Mouse (Mus musculus) frontal cortex, postnatal 25 days (tissue): ENCODE results near the gene 1810009A15Rik.
"Not testable (repeated sequence)": the region's sequence is repeated elsewhere in the genome, so short reads cannot be mapped to it uniquely, and the experiment has no call there.

Source experiments
- DNase-seq, 2 experiments: peaks; one replicate each; pipeline ENCODE4 v3.0.0; 2022; ENCODE audit warnings: low spot score in 2 of 2

1810009A15Rik gene

DNA sequence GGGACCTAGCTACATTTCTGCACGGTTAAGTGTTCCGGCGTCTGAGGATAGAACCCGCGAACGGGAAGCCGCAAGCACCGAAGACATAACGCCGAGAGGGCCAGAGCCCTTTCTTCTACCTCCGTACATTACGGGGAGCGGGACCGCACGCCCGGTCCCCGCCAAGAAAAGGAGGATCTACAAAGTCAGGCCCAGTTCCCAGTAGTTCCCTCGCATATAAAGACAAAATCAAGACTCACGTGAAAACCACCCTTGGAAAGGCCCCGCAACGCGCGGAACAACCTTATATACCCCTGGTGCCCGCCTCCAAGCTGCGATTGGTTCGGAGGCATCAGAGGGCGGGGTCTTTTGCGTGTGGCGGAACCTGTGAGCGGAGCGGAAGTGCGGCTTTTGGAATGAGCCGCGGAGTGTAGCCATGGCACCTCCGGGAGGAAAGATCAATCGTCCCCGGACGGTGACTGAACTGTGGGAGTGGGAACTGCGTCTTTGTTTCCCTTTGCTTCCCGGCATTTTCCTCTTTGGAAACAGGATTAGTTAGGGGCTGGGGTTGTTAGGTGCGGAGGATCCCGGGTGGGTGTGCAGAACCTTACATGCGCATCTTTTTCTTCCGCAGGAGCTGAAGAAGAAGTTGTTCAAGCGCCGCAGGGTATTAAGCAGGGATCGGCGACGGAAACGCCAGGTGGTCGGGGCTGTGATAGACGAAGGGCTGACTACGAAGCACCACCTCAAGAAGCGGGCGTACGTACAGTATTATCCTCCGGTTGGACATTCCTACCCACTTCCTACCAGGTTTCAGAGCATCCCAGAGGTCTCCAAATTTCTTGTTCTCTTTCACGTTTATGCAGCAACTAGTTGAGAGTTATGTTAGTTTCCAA is at the start of gene 1810009A15Rik, which contains the start of gene Gm49416:
TSS of gene 1810009A15Rik (plus strand) at position 343 of the 875 bp plus-strand sequence.
TSS of gene Gm49416 (plus strand) at position 416 of the 875 bp plus-strand sequence.
- peak; percentile 85 to 92 for DNase-seq

DNA sequence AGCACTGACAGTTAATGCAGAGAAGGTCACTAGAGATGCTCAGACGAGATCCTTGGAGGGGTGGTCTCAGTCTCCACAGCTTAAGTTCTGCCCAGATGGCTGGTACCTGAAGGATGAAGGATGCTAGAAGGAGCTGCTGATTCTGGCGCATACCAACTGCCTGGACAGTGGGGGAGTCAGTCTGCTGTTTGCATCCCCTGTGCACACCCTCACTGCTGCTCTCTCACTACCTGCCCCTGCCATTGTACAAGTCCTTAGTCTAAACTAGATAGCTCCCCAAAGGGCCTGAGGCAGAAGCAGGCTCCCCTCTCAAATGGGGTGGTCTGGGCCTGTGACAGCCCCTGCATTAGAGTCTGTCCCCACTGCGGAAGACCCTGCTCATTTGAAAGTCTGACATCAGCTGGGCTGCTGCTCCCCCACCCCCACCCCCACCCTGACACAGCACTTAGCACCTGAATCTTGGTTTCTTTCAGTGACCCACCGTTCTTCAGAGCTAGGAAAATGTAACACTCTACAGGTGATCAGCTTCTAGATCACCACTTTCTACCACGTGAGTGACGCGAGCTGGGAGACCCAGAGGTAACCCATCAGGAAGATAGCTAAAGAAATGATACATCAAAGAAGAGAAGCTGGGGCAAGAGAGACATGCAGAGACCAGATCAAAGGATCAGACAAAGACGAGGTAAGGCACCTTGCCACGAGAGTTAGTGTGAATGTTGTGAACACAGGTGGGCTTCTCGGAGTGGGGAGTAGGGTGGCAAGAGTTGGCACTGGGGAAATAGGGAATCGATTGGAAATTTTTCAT is 49.3 kb upstream of the 1810009A15Rik start, which contains the start of gene Gng3:
TSS of gene Gng3 (minus strand) at position 92 of the 805 bp plus-strand sequence.
- DNase-seq: peak; percentile 81 to 82

DNA sequence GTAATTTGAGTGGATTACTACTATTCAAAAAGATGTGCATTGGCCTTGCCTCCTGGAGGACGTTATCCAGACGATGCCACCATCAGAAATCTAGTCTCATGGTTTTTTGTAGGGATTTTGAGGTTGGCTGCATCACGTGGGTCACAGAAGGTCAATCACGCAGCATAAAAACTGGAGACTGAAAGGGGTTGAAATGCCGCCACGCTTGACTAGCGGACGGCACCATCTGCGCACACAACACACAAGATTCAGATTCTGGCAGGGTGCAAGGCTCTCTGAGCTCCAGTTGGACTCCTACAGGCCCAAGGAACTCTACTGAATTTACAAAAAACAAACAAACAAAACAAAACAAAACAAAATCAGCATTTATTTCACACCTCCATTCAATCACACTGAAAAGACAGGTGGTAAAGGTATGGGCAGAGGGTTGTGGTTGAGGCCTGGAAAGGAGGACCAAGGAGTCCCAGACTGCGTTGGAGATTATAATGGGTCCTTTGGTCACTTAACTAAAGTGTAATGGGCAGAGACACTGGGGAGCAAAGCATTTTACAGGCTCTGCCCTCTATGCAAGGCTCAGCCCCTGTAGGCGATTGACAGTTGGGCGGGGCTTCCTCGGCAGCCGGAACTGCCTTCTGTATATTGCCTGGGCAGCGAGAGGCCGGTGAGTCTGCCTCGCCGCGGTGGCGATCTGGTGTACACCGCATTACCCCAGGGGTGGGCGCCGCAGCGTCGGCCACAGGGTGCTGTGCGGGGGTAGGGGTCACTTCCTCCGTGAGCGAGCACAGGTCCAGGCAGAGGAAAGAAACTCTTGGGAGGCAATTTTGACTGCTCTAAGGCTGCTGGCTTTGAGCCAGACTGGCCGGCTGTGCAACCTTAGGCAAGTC is 48.5 kb upstream of the 1810009A15Rik start:
- no peak for DNase-seq

DNA sequence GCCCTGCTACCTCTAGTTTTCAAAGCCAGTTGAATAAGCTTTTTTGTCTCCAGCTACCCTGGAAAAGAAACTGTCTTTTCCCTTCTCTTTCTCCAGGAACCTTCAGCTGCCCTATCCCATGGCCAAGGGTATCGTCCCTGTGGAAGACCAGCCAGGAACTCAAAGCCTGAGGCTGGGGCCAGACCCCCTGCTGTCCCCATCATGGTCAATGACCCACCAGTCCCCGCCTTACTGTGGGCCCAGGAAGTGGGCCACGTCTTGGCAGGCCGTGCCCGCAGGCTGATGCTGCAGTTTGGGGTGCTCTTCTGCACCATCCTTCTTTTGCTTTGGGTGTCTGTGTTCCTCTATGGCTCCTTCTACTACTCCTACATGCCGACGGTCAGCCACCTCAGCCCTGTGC is 47.6 kb upstream of the 1810009A15Rik start:
- no peak for DNase-seq

DNA sequence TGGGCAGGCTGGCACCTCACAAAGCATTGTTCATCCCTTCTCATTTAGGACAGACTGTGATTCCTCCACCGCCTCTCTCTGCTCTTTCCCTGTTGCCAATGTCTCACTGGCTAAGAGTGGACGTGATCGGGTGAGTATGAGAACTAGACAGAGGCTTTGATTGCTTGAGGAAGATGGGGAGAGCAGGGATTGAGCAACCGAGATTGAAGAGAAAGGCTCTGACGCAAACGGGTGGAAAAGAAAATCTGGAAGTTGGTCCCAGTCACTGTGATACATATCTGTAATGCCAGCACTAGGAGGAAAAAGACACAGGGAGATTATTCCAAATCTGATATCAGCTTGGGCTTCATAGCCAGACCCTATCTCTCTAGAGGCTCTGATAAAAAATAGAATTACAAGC is 45.7 kb upstream of the 1810009A15Rik start:
- no peak for DNase-seq

DNA sequence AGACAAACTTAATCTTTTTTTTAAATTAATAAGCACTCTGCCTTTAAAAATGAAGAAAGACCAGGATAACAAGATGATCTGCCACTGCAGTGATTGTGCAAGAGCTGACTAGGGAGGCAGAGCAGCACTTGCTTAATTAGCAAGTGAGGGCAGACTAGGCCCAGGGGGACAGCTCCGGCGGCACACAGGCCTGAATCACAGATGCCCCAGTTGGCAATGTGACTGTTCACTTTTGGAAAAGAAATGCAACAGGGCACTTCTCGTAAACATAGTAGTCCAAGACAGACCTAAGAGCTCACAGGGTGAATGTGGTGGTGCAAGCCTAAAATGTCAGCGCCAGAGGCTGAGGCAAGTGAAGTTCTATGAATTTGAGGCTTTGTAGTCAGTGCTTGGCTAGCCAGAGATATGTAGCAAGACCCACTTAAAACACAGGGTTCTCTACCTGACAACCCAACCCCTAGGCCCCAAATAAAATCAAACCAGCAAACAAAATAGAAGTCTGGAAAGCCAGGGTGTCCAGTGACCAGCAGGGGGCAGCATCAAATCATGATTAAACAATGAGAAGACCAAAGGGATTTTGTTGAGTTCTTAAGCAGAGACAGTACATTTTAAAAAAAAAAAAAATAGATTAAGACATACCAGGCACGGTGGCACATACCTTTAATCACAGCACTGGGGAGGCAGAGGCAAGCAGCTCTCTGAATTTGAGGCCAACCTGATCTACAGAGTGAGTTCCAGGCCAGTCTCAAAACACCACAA is 44.1 kb upstream of the 1810009A15Rik start:
- DNase-seq: peak; percentile 68 to 81

DNA sequence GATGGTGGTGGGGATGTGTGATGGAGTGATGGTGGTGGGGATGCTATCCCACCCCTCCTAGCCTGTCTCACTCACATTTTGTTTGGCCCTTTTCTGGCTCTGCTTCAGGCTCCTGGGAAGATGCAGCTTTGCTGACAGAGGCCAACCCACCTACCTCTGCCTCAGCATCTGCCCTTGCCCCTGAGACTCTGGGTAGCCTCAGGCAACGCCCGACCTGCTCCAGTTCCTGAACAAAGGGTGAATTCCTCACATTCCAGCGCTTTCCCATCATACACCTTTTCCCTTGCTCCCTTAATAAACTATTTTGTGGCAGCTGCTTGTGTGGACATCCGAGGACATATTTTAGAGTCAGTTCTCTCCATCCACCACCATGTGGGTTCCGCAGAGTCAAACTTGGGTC is 40.3 kb upstream of the 1810009A15Rik start:
- DNase-seq: no peak

DNA sequence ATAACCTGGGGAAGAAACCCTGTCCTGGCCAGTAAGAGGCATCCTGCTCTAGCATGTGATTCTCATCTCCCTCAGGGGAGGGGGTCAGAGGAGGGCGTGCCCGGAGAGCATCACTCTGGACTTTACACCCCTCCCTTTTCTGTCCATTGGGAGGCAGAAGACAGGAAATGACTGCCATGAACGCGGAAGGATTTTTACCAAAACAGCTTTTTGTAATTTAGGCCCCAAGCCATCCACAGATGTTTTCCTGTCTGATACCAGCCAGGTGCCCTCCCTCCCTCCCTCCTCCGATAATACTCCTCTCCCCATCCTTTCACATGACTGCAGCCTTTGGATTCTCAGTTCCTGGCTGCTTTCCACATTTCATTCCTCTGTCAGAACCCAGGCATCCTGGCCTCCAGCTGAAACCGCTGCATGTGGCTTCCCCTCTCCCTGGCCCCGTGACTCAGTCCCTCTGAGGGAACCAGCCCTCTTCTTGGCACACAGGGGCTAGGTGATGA is 38.2 kb upstream of the 1810009A15Rik start, which contains the start of gene Lrrn4cl:
TSS of gene Lrrn4cl (plus strand) at position 367 of the 500 bp plus-strand sequence.
- no peak for DNase-seq

DNA sequence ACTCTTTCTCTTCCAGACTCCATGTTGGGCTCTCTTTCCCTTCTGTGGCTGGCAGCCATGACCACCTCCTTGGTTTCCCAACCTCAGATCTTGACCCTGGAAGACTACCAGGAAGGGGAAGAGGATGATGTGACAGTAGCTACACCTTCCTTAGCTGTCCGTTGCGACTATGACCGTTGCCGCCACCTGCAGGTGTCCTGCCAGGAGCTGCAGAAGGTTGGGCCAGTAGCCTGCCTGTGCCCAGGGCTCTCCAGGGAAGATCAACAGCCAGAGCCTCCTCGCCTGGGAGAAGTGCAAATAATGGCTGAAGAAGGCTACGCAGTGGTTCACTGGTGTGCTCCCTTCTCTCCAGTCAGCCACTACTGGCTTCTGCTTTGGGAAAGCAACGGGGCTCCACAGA is 37.0 kb upstream of the 1810009A15Rik start:
- no peak for DNase-seq

DNA sequence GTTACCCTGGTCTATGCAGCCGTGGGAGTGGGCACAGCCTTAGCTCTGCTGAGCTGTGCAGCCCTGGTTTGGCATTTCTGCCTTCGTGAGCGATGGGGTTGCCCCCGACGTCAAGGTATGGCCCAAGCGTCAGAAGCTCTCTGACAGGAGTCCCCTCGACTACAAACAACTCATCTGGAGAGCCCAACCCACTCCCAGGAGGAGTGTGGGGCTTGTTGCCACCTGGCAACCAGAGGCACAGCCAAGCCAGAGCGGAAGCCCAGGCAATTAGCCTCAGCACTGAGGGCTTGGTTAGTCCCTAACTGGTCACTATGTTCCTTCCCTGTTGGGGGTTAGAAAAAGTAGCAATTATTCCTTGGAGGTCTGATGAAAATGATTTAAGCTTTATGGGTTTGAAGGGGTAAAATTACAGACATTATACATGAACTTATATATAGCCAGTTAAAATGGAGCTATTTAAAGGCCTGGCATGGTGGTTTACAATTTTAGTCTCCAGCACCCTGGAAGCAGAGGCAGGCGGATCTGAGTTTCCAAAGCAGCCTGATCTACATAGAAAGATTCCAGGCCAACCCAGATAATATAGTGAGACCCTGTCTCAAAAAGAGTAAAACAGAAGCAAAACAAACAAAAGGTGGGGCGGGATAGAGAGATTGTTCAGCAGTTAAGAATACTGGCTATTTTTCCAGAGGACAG is 36.3 kb upstream of the 1810009A15Rik start:
- no peak for DNase-seq

DNA sequence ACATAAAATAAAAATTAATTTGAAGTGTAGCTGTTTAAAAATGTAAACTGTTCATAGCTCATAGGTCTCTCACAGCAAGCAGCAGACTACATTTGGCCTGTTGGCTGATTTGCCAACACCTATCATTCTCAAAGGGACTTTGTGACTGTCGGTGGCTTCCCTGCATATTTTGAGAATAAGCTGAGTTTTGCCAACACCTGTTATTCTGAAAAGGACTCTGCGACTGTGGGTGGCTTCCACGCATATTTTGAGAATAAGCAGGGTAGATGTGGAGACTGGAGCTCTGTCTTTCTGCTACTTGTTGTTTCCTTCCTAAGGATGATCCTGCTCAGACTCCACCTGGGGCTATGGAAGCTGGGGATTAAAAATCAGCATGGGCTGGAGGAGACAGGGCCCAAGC is 35.5 kb upstream of the 1810009A15Rik start:
- no peak for DNase-seq

DNA sequence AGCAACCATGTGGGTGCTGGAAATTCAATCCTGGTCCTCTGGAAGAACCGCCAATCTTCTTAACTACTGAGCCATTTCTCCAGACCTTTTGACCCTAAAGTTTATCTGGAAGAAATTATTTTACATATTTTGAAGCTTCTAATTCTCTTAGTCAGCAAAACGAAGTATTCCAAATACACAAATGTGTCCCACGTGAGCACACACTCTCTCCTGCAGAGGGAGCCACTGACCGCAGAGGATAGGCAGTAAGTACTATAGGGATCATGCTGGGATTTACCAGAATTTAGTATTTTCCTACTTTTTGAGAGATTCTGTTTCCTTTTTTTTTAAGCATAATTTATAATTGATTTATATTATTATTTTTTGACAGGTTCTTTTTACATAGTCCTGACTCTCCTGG is 31.0 kb upstream of the 1810009A15Rik start:
- no peak for DNase-seq

DNA sequence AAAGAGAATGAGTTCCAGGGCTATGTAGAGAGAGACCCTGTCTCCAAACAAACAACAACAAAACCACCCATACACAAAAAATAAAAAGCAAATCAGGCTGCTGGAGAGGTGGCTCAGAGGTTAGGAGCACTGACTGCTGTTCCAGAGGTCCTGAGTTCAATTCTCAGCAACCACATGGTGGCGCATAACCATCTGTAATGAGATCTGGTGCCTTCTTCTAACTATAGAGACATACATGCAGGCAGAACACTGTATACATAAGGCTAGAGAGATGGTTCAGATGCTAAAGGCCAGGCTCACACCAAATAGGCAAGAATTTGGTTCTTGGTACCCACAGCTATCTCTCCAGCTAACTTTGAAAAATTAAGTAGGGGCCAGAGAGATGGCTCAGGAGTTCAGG is 29.6 kb upstream of the 1810009A15Rik start:
- DNase-seq: no peak

DNA sequence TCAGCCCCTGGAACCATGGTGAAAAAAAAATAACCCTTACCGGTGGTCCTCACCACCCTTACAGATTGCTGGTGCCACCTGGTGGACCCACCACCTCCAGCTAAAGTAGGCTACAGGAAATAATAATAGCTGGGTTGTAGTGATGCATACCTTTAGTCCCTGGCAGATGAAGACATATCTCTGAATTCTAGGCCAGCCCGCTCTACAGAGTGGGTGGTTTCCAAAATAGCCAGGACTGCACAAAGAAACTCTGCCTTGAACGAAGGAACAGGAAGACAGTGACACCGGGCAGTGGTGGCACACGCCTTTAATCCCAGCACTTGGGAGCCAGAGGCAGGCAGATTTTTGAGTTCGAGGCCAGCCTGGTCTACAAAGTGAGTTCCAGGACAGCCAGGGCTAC is 24.4 kb upstream of the 1810009A15Rik start:
- no peak for DNase-seq

DNA sequence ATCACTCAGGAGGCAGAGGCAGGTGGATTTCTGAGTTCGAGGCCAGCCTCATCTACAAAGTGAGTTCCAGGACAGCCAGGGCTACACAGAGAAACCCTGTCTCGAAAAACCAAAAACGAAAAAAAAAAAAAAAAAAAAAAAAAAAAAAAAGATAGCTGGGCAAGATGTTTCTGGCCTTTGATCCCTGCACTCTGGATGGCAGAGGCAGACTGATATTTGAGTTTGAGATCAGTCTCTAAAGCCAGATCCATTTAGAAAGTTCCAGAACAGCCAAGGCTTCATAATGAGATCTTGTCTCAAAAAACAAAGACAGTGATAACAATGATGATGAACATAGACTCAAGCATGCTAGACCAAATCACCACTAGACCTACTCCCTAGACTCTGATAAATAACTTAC is 18.3 kb upstream of the 1810009A15Rik start:
- DNase-seq: not testable (repeated sequence)

DNA sequence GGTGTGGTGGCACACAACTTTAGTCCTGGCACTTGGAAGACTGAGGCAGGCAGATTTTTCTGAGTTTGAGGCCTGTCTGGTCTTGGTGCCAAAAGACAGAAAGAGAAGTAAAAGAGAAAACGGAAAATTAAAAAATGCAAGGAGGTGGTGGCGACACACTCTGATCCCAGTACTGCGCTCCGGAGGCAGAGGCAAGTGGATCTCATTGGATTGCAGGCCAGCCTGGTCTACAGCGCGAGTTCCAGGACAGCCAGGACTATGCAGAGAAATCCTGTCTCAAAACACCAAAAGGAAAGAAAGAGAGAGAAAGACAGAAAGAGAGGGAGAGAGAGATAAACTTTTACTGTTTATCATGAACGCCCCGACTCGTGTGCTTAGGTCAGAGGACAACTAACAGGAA is 17.8 kb upstream of the 1810009A15Rik start:
- DNase-seq: no peak

DNA sequence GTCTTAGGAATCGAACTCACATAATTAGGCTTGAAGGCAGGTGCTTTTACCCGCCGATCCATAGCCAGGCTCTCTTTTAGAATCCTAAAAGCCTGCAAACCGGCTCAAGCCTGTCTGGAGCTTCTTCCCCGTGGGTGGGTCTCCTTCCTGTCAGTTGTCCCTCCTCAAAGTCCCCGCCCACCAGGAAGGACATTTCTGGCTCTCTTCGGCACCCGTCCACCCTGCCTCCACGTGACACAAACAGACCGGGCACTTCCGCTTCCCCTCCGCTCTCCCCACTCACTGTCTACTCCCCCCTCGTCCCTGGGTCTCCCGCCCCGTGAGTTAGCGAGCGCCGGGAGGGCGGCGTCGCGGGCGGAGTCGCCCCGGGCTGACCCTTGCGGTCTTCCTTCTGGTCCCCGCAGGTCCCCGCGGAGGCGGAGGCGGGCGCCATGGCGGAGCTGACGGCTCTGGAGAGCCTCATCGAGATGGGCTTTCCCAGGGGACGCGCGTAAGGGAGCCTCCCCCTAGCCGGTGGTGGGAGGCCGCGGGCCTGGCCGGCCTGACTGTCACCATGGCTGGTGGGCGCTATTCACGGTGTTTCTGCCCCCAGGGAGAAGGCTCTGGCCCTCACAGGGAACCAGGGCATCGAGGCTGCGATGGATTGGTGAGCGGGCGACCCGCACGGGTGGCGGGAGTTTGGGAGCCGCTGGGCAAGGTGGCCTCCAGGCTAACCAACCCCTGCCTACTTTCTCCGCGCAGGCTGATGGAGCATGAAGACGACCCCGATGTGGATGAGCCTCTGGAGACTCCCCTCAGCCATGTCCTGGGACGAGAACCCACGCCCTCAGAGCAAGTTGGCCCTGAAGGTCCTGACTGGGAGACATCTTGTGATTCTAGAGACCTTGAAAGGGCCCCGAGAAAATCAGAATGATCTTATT is 17.1 kb upstream of the 1810009A15Rik start, which contains the start of gene Ubxn1:
TSS of gene Ubxn1 (plus strand) at position 230 of the 920 bp plus-strand sequence.
- peak; percentile 95 to 98 for DNase-seq

DNA sequence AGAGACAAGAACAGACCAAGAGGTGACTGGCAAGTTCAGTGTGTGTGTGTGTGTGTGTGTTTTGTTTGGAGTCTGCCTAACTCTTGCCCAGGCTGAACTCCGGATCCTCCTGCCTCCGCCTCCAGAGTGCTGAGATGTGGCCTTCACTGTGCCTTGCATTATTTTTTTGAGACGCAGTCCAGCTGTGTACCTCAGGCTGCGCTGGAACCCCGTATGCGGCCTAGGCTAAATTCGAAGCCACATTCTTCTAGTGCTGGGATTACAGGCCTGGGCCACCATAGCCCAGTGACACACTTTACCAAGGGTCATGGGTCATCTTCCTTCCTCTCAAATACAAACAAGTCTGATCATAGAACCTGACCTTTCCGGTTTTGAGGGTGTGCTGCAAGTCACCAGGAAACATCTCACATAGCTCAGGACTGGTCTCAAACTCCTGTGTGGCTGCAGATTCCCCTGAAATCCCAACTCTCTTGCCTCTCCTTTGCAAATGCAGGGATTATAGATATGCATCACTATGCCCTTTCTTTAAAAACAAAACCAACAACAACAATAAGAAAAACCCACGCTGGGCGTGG is 16.3 kb upstream of the 1810009A15Rik start:
- no peak for DNase-seq
